Mouse (Mus musculus): ENCODE measurements around the gene Ripk4.

The Ripk4 gene

GRCm38 (mm10) chr16:97734760-97735322 is 28.7 kb downstream of the Ripk4 start:
- no peak for DNase-seq

- no peak for DNase-seq
Observed at GRCm38 (mm10) chr16:97733599-97733998, 30.0 kb downstream of the Ripk4 start.

GRCm38 (mm10) chr16:97730321-97730720 is 33.3 kb downstream of the Ripk4 start:
- no peak for DNase-seq

- peak; percentile 13 to 61 for DNase-seq
Observed at GRCm38 (mm10) chr16:97726436-97726835, 37.2 kb downstream of the Ripk4 start.

GRCm38 (mm10) chr16:97720093-97720492 is 43.5 kb downstream of the Ripk4 start:
- DNase-seq, result no peak

GRCm38 (mm10) chr16:97719392-97719983 is 44.1 kb downstream of the Ripk4 start:
- DNase-seq, result no peak

- DNase-seq, result no peak
Observed at GRCm38 (mm10) chr16:97716567-97716966, 47.0 kb downstream of the Ripk4 start.

- no peak for DNase-seq
Observed at GRCm38 (mm10) chr16:97712129-97712528, 51.5 kb downstream of the Ripk4 start.

- DNase-seq, result no peak
Observed at GRCm38 (mm10) chr16:97701871-97702270, 61.7 kb downstream of the Ripk4 start.

GRCm38 (mm10) chr16:97697769-97698168 is 65.8 kb downstream of the Ripk4 start:
- DNase-seq, result peak in 1 of 2 experiments; percentile 20

GRCm38 (mm10) chr16:97695709-97696108 is 67.9 kb downstream of the Ripk4 start:
- DNase-seq, result no peak
